Mouse (Mus musculus) erythroblast, adult 5-6 weeks (primary cell): ENCODE measurements around the gene Cd2. TPM values are rescaled to one million over a fixed set of nuclear protein-coding genes. Genes with fewer than 3 reads are reported as not detected.

Experiments
- ATAC-seq: replicated peaks from 2 replicates; pipeline ENCODE4 v1.8.0; 2016; ENCODE audit warnings: moderate number of reproducible peaks, mild to moderate bottlenecking, moderate TSS enrichment, inconsistent platforms; ENCODE audit not compliant: poor library complexity, low FRiP score, severe bottlenecking
- total RNA-seq, 2 experiments: library from RNA; stranded (forward) in 1 of 2; stranded (reverse) in 1 of 2; fragments of 150-400 nt in 1 of 2; fragments of 200-764, 138-1000 nt in 1 of 2; gene quantifications; 2 replicates each; pipeline versions ENCODE4 v1.2.3 to v1.2.4; 2015 to 2017; ENCODE audit warnings: low replicate concordance in 2 of 2

The Cd2 gene
- not detected in 2 replicates for total RNA-seq (2015; ENCODE audit: low replicate concordance)
- 1.3 TPM in 1 of 2 replicates, not detected in the other for total RNA-seq (2017; ENCODE audit: low replicate concordance)

DNA sequence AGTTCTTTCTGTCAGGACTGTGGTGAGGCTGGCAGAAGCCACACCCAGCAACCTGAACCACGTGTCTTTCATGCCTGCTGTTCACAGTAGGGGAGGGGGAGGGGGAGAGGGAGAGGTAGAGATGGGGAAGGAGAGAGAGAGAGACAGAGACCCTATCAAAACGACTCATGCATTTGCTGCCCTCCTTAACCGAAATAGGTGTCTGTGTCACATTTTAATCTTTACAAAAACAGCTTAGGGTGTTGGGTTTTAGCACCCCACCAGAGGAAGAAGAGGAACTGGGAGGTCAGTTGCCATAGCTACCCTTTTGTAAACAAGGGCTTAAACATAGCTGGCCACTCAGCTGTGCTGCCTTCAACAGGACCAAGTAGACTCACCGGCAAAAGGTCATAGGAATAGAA lies at the start of gene Cd2:
Gene Cd2, minus strand, starts transcription at position 29 of the 401 bp plus-strand sequence.
- ATAC-seq, result no peak

DNA sequence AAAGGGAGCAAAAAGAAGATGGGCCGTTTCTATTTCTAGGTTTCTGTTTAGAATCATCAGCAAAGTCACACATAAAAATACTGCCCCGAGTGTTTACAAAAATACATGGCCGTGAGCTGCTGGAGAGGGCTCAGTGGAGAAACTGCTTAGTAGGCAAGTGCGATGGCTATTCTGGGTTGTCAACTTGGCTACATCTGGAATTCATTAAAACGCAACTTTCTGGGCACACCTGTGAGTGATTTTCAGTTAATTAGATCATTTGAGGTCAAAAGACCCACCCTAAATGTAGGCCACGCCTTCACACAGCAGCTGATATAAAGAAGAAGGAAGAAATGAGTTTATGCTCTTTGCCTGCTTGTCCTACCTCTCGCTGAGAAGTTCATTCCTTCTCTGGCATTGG lies 40.9 kb upstream of the Cd2 start:
- ATAC-seq, result no peak

DNA sequence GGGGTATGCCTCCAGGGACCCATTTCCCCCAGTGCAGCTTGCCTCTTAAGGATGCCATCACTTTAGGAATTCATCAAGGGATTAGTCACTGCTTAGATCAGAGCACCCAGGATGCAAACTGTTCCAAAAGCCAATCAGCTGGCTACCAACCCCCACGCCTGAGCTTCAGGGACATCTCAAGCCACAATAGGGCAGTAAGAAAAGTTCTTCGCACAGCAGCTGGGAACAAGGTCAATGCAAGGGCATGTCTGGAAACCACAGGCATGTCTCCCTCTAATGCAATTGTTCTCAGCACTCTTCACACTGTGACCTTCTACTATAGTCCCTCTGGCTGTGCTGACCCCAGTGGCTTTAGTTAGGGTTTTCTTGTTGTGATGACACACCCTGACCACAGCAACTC lies 39.5 kb upstream of the Cd2 start:
- ATAC-seq, result no peak

DNA sequence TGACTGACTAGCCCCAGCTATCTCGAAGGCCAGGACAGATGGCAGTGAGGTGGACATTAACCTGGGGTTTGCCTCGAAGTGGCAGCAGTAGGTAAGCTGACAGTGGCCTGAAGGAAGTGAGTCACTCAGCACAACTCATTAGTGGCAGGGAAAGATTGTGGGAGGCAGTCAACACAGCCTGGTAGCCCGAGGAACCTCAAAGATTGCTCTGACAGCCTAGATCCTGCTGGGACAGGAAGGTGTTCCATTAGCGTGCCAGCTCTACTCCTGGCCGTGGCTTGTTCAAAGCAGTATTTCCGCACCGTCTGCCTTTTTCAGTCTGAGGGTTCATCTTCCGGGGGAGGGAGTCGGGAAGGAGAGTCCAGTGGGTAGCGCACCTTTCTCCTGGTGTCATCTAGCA lies 34.7 kb upstream of the Cd2 start:
- ATAC-seq, result no peak

DNA sequence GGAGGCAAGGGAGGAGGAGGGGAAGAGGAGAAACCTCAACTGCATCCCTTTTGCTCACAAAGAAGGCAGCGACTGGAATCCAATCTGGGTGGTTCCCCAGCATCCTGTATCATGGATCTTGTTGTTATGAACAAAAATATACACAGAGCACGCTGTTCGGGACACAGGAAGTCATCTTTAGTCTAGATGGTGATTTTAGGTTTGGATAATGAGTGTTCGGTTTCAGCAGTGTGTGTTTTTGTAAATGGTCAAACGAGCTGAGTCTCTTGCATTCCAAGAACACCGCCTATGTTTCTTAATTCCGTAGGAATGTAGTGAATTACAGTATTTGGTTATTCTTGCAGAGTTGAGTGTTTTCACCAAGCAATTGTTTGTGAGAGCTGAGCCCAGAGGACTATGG lies 33.1 kb upstream of the Cd2 start:
- ATAC-seq, result no peak

DNA sequence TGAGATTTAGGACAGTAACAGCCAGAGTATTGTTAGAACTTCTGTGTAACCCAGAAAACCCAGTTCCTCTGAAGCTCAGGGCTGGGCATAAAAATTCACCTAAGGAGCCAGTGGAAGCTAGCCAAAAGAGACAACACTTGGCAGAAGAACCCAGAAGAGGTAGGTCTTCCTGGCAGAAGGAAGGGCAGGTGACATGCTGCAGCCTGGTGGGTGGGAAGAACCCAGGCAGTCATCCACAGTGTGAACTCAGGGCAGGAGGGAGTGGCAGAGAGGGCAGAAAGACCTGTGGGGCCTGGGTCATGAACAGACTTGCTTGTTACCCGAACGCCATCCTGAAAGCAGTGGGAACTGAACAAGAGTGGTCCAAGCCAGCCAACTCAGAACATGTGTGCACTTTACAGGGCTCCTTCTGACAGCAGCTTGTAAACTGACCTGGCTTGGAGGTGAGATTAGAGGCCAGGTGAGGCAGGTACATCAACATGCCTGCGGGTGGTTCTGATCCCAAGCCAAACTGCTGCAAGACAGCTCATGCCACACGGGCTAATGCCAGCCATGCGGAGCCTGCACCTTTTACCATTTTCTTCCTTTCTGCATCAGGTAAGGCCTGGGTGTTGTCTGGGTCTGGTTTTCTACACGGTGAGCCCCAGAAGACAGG lies 30.9 kb upstream of the Cd2 start:
- ATAC-seq, result no peak

DNA sequence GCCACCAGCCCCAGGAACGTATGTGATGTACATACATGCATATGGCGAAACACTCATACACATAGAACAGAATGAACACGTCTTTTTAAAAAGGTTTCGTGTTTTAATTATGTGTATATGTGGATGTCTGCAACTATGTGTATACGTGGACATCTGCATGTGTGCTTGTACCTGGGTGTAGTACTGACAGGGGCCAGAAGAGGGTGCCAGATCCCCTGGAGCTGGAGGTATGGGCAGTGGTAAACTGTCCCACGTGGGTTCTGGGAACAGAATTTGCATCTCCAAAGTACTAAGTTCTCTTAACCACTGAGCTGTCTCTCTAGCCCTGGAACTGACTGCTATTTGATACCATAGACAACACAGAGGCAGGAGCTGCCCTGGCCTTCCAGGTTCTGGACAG lies 30.4 kb upstream of the Cd2 start:
- ATAC-seq, result peak; percentile 78

DNA sequence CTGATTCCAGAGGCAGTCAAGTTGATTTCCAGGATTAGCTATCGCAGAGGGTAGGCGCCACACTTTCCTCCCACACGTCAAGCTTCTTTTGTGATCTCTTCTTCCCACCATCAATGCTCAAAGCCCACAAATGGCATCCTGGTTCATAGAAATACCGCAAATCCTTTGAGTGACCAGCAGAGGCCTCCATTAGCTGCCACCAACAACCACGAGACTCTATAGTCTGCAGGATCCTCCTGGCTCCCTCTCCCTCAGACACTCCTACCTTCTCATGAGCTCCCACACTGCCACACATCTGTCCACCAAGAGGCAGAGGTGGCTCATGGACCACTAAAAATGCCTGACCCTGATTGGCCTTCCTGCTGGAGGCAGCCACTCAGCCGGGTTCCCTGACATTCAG lies 27.2 kb upstream of the Cd2 start:
- no peak for ATAC-seq

DNA sequence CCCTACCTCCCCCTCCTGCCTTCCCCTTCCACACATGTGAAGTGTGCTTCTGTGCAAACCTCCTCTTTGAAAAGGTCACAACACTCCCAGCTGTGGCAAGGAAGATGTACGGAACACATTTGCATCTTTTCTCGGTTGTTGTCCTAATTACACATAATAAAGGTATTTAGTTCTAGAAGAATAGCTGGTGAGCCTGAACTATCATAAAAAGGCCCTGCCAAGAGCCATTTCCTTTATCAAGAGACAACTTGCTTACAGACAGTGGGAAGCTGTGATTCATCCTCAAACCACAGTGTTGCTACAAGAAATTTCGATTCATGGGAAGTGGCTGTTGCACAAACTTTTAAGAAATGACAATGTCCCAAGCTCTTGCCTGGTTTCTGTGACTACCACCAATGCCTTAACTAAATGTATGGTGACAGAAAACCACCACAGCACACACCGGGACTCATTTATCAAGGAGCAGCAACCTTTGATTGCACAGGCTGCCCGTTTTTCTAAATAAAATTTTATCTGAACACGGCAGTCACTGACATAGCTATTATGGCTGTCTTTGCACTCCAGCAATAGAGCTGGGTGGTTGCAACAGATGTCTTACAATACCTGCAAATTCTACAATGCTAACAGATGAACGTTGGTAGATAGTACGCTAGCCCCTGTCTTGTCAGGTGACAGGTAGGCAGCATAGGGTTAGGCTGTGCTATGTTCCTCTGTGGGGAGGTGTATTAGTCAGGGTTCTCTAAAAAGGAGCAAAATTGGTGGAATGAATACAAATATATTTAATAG lies 25.7 kb upstream of the Cd2 start:
- ATAC-seq, result no peak

DNA sequence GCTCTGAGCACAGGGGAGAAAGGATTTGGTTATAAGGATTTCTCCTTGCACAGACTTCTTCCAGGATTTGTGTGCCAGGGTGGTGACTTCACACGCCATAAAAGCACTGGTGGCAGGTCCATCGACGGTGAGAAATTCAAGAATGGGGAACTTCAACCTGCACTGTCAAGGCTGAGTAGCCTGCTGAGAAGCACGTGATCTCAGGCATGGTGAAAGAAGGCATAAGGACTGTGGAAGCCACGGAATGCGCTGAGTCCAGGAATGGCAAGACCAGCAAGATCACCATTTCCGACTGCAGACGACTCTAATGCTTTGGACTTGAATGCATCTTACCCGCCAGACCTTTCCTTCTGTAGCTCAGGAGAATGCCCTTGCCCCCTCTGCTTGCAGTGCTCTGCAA lies 23.2 kb upstream of the Cd2 start:
- no peak for ATAC-seq

DNA sequence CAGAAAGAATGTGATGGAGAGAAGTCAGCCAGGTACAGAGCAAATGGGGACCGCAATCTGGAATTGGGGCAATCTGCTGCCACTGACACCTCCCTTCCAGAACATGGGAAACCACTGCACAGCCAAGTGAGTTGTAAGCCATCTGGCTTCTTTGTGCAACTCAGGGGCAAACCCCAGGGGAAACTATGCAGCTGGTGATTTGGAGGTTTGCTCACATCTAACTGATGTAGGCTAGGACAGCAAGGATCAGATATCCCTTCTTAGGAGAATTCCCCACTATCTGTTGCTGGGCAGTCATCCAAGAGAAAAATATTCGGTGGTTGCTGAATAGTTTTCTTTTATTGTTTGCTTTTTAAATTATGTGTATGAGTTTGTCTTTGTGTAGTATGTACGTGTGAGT lies 21.9 kb upstream of the Cd2 start:
- ATAC-seq, result no peak

DNA sequence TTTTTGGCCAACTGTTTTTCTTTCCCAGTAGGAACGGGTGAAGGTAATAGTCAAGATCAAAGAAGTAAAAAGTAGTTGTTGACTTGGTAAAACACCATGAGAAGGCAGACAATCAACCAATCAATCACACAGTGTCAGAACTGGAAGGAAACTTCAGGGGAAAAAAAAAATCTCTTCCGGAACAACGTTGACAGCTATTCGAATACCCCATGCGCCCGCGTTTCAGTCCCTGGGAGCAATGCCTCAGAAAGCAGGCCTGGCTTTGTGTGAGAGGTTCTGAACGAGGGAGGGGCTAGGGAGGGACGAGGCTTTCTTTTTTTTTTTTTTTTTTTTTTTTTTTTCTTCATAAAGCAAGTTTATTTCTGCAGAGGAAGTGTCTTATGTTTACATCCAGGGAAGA lies 18.4 kb upstream of the Cd2 start:
- ATAC-seq, result no peak

DNA sequence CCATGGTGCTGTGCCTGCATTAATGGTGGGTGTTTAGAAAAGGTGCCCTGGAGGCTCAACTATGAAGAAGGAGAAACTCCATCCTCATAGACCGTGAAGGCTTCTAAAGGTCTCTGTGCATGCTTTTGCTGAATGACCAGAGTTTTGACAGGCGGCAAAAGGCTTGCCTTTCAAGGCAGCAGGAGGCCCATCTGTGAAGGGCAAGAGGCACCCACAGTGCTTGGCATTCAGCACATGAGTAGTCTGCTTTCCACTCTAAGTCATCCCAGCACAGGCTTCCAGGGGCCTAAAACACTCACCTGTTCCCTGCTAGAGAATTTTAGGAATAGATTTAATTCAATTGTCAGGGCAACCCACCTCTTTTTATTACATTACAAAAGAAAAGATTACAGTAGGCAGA lies 17.3 kb upstream of the Cd2 start:
- ATAC-seq, result no peak

DNA sequence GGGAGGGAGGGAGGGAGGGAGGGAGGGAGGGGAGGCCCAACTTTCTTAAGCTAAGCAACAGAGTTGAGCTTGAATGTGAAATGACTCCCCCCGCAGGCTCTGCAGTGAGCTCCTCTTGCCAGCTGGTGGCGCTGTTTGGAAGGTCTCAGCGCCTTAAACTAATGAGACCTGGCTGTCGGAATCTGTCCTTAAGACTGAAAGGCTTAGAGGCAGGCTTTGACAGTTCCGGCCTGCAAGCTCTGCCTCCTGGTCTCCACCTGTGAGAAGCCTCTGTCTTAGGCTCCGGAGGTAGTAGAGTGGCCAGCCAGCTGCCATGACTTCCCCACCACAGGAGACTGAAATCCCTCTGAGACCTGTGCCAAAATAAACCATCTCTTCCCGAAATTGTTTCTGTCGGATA lies 16.4 kb upstream of the Cd2 start:
- no peak for ATAC-seq

DNA sequence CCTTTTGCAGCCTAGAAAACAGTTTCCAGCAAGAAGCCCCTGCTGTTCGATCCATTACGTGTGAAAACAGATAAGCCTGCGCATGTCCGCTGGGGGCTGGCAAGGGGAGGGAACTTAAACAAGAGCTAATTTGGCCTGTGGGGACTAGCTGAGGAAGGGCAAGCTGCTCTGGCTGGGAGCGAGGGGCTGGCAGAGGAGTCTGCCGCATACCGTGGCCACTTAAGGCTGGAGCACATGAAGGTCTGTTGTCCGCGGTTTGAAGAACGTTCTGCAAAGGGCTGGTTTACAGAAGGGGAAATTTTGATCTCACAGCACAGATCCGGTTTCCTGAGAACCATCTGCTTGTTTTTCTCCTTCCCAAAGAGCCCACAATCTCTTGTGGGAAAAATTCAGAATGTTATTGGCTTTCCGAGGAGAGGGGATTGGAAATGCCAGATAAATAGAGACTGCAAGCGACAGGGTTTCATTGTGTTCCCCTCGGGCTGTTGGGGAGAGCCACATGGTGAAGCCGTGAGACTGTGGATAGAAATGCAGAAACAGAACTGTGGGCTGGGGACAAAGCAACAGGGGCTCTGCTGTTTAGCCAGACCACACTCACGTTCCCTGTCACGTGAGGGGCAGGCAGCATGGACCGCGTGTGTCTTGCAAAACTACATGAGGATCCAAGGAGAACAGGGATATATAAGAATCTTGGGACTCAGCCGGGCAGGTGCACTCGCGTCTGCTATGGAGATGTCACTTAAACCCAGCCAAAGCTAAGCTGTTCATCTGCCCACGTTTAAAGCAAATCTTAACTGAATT lies 12.7 kb upstream of the Cd2 start:
- no peak for ATAC-seq

DNA sequence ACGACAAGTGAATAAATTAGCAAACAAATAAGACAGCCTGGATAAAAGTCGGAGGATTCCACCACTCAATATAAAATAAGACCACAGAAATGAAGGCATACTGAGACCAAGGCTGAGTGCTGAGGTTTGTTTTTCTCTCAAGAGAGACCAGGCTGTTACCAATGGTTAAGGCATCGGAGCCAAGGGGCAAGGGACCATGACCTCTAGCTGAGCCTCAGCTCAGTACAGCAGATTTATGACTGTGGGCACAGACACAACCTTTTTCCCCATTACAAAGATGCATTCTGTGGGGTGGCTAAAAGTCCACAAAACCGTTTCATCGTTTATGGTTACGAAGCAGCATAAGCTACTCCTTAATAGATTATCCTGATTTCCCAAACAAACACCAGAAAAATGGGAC lies 11.9 kb upstream of the Cd2 start:
- no peak for ATAC-seq

DNA sequence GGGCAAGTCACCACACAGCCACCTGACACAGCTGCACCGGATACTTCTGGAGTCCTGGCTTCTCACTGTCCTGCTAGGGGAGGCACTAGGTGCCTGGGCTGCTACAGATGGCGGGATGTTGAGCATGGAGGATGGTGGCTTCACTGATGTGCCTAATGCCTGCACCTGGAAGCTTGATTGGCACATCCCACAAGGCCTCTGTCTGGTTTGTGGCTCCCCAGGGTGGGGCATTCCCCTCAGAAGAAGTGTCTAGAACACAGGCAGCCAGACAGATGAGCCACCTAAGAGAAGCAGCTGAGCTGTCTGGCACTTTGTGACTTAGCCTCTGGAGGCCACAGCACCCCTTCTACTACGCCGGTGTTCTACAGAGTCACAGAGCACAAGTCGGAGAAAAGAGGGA lies 9.5 kb upstream of the Cd2 start:
- no peak for ATAC-seq

DNA sequence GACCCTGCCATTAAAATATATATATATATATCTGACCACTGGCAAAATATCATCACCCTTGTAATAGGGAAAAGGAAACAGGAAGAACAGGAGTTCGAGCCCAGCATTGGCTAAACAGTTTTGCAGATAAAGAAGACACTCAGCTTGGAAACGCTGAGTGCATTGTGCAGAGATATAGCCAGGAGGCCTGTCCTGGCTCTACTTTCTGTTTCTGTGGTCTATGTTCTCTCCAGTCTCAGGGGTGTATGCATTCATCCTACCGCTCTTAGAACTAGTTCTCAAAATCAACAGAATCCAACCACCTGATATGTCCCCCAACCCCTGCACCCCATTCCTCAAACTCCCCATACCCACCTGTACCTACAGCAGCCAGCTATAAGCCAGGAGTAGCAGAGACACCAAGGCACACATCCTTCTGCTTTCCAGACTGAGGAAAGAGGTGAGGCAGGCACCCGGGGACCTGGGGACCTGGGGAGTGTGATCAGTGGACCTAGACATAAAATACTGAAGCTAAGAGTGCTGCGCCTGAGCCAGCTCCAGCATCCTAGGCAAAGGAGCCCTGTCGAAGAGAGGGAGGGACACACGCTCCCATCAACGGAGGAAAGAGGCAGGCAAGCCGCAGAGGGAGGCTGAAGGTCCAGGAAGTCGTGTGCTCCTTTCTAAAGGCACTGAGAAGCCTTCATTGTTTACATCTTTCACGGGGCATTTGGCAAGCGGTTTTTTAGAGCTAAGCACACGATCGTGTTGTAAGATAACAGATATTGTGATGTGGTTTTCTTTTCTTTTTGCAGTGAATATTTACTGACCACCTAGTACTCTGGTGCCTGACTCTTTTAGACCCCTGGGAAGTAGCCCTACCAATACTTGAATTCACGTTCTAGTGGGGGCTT lies 8.4 kb upstream of the Cd2 start:
- no peak for ATAC-seq

DNA sequence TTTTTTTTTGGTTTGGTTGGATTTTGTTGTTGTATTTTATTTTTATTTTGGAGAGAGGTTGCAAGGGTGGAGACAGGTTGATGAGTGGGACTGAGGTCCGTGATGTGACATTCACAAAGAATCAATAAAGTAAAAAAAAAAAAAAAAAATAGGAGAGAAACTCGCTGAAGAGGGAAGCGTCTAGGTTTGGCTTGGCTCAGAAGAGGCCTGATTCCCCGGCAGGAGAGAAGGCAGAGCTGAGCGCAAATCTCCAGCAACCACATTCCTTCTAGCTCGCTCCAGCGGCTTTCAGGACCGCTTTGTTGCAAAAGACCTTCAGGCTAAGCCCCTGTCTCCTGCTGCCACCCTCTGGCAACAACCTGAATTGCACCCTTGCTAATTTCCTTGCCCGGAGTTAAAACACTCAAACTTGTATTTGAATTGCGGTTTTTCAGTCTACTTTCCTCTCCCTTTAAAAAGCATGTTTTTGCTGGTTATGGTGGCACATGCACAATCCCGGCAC lies 7.7 kb upstream of the Cd2 start:
- no peak for ATAC-seq
